Mouse (Mus musculus): ENCODE data around the gene Dip2c.

DNA sequence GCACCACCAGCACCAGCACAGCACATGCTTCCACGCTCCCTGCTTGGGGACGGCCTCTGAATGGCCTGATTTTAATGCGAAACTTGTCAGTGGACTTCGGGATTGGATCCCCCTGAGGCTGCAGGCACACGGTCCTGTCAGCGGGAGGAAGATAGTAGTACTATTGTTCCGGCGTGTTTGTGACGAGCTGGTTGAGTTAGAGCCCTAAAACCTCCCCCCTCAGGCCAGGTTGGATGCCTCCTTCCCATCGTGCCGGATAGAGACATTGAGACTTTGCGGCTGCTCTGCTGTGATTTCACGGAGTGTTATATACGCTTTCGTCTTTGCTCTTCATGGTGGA is 1.3 kb downstream of the Dip2c start:
- TF ChIP-seq ZNF384 (IDR thresholded peaks at IDR 0.05; ENCODE audit: low read depth, low read length): no peak
- TF ChIP-seq HCFC1 (IDR thresholded peaks at IDR 0.05; ENCODE audit: borderline replicate concordance, insufficient read depth, low read length): no peak
- TF ChIP-seq ZC3H11A (IDR thresholded peaks at IDR 0.05; ENCODE audit: borderline replicate concordance, low read depth, low read length): no peak
- TF ChIP-seq CHD2 (IDR thresholded peaks at IDR 0.05; ENCODE audit: low read depth, low read length): no peak
- no peak for TF ChIP-seq MAFK (IDR thresholded peaks at IDR 0.05; ENCODE audit: insufficient read depth, low read depth, low read length)

Measured in ES-E14 (cell line).